Mouse (Mus musculus): ENCODE measurements around the gene Tead1.

DNA sequence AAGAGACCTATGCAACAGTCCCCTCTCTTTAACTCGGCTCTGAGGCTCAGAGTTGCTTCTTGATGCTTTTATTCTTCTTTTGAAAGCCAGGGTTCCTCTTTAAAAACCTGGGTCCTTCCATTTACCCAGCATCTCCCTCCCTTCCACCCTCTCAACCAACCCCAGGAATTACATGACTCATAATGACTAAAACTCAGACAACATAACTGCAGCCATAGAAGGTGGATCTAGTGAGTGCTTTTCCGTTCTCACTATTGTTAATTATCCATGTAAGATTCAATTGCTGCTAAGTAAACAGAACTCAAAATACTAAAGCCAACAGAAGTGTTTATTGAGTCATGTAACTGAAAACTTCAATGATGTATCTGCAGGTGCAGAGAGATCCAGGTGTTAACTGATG lies 33.4 kb upstream of the Tead1 start:
- TF ChIP-seq EP300 (IDR thresholded peaks at IDR 0.05; ENCODE audit: low read depth) (no peak), CTCF (IDR thresholded peaks at IDR 0.05; ENCODE audit: low read depth) (no peak)
